Mouse (Mus musculus) neural tube, embryonic 14.5 days (tissue): ENCODE results near the gene Gm19684. TPM values are rescaled to one million over a fixed set of nuclear protein-coding genes. Genes with fewer than 3 reads are reported as not detected.
"Not testable (repeated sequence)": the region's sequence is repeated elsewhere in the genome, so short reads cannot be mapped to it uniquely, and the experiment has no call there.

Source experiments
- ATAC-seq: fragments of 200-750 bp; cut with Nextera tagmentation; 2 replicates; pipeline ENCODE4 v1.8.0; 2017; ENCODE audit warnings: low read depth, mild to moderate bottlenecking, moderate TSS enrichment, moderate library complexity
- H3K27ac ChIP-seq: fragments of 300-500 bp; sonication (generic); 2 replicates; pipeline ENCODE4 v1.5.1; 2014; ENCODE audit warnings: low read depth, mild to moderate bottlenecking, control low read depth, low read length, moderate library complexity, mixed read lengths
- H3K27me3 ChIP-seq: fragments of 300-500 bp; sonication (generic); 2 replicates; pipeline ENCODE4 v1.6.1; 2014; ENCODE audit warnings: low read length; ENCODE audit not compliant: control insufficient read depth, insufficient read depth
- H3K36me3 ChIP-seq: fragments of 300-500 bp; sonication (generic); 2 replicates; pipeline ENCODE4 v1.6.1; 2014; ENCODE audit warnings: low read length, mixed read lengths; ENCODE audit not compliant: control insufficient read depth, insufficient read depth
- H3K4me1 ChIP-seq: fragments of 300-500 bp; sonication (generic); 2 replicates; pipeline ENCODE4 v1.6.1; 2014; ENCODE audit warnings: low read length; ENCODE audit not compliant: control insufficient read depth, insufficient read depth
- H3K4me2 ChIP-seq: fragments of 300-500 bp; sonication (generic); 2 replicates; pipeline ENCODE4 v1.6.1; 2014; ENCODE audit warnings: mild to moderate bottlenecking, low read depth, low read length, control low read depth
- H3K4me3 ChIP-seq: fragments of 300-500 bp; sonication (generic); 2 replicates; pipeline ENCODE4 v1.5.1; 2014; ENCODE audit warnings: low read depth, low read length, control low read depth, mixed read lengths
- H3K9ac ChIP-seq: fragments of 300-500 bp; sonication (generic); replicated peaks from 2 replicates; pipeline ENCODE4 v1.6.1; 2014; ENCODE audit warnings: low read depth, mild to moderate bottlenecking, control low read depth, low read length, mixed read lengths
- H3K9me3 ChIP-seq: fragments of 300-500 bp; sonication (generic); 2 replicates; pipeline ENCODE4 v1.6.1; 2016; ENCODE audit warnings: low read length; ENCODE audit not compliant: control insufficient read depth
- WGBS: fragments of 180-500 bp; shearing (Covaris S2); extraction: QIAGEN DNeasy Blood & Tissue Kit; methylation state at CpG from one replicate; pipeline ENCODE4 v1.1.7; 2014; 5-methylcytosine and 5-hydroxymethylcytosine counted together
- polyA plus RNA-seq: library from polyadenylated mRNA; unstranded; fragments of >200 nt; fragmentation: Nextera tagmentation; extraction: Ambion mirVana; gene quantifications from 2 replicates; pipeline ENCODE4 v1.2.1, GENCODE M21; 2014

Gm19684 gene
- polyA plus RNA-seq, 1 experiment from 2014 or later = not detected

DNA sequence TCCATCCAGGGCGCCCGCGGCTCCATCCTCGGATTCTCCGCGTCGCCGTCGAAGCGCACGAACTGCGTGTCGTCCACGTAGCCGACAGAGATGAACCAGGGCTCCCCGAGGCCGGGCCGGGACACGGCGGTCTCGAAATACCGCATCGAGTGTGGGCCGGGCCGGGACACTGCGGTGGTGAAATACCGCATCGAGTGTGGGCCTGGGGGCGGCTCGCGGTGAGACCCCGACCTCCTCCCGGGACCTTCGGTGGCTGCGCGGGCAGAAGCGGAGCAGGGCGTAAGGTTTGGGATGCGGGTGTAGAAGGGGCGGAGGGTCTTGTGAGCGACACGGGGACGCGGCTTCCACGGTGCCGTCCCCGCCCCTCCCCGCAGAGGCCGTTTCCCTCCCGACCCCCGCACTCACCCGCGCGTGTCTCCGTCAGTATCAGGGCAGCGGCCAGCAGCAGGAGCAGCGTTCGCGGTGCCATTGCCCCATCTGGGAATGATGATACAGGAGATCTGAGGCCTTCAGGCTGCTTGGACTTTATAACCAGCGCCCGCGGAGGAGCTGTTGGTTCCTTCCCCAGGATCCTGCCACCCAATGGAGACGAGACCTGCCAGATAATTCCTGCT is 46.7 kb downstream of the Gm19684 start, which contains the start of gene Gm8909:
Gene Gm8909 (minus strand): TSS at position 499 of the 614 bp plus-strand sequence.
- no peak within 1 kb of the TSS for H3K27ac ChIP-seq
- peak within 1 kb of the TSS; percentile 0; the same call in 1 of the 2 replicates for H3K4me2 ChIP-seq
- H3K9me3 ChIP-seq = no peaks in the 10 kb centered on the region
- no peak within 1 kb of the TSS for H3K9ac ChIP-seq
- 2% methylated on average over 63 of the region's 63 CpGs for WGBS
- H3K36me3 ChIP-seq = no peaks in the 10 kb centered on the region
- H3K27me3 ChIP-seq = peaks cover 27% of the 10 kb centered on the region
- ATAC-seq = no peak
- H3K4me3 ChIP-seq = no peak within 1 kb of the TSS
- no peaks in the 10 kb centered on the region for H3K4me1 ChIP-seq

DNA sequence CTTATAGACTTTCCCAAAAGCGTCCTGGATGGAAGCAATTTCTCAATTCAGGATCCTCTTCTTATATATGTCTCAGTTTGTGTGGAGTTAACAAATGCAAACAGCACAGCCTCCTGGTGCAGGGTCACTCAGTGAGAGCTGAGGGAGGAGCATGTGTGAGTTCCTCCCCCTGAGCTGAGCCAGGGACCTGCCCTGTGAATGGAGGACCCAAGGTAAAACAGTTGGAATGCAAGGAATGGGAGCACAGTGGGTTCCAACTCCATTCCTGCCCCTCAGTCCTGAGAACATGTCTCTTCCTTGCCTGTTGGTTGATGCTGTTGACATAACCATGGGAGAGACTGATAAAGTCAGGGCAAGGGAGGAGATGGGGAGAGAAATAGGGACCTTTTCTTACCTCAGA is 47.6 kb downstream of the Gm19684 start:
- H3K36me3 ChIP-seq, H3K9me3 ChIP-seq, H3K4me2 ChIP-seq, H3K4me1 ChIP-seq, H3K9ac ChIP-seq, H3K4me3 ChIP-seq, ATAC-seq, H3K27ac ChIP-seq: not testable (repeated sequence)
- H3K27me3 ChIP-seq = peaks cover 23% of the 10 kb centered on the region
- WGBS = no CpG with 5 or more reads among the region's 1 CpGs

DNA sequence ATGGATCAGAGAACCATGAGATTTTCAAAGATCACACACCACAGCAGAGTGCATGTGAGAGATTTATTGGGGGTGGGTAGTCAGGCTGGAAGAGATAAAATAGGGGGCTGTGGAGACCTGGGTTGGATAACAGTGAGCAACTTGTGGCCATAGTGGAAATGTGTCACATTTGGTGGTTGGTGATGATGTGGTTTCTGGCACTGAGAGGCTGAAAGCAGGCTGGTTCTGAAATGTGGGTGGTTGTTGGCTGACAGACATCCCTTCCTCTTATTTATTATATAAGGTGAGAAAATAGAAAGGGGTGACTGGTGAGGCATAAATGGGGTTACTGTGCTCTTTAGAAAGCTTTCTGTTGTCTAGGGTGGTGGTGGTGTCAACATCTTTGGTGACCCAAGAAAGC is 48.3 kb downstream of the Gm19684 start:
- H3K27me3 ChIP-seq = peaks cover 16% of the 10 kb centered on the region
- no peak overlapping the region for H3K9ac ChIP-seq
- no peak overlapping the region for H3K4me3 ChIP-seq
- H3K9me3 ChIP-seq = no peaks in the 10 kb centered on the region
- no peak for ATAC-seq
- H3K36me3 ChIP-seq = no peaks in the 10 kb centered on the region
- H3K4me1 ChIP-seq = no peaks in the 10 kb centered on the region
- no peak overlapping the region for H3K4me2 ChIP-seq
- H3K27ac ChIP-seq = no peak overlapping the region

DNA sequence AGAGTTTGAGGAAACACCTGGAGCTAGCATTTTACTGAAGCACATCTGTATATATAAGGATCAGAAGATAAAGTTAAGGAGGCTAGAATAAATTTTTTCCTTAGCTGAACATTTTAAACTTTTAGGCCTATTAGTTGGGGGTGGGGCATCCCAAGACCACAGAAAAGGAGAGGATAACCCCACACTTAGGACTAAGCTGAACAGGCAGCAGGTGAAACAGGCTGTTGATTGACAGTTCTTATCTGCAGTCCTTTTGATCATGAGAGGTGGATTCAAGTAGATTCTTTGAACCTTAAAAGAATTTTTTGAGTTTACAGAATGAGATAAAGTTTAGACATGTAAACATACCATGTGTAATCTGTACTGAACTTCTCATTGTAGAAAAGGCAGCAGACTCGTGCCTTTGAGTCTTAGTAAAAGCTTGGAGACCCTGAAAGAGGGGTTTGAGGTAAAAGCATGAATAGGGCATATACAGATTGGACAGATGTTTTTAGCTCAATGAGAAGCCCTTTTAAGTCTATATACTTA is 48.9 kb downstream of the Gm19684 start:
- H3K9ac ChIP-seq = no peak overlapping the region
- peaks cover 12% of the 10 kb centered on the region for H3K27me3 ChIP-seq
- no peaks in the 10 kb centered on the region for H3K36me3 ChIP-seq
- no peak overlapping the region for H3K4me2 ChIP-seq
- WGBS = 57% methylated on average over 1 of the region's 1 CpGs
- no peaks in the 10 kb centered on the region for H3K9me3 ChIP-seq
- H3K4me3 ChIP-seq = no peak overlapping the region
- ATAC-seq = no peak
- no peak overlapping the region for H3K27ac ChIP-seq
- H3K4me1 ChIP-seq = no peaks in the 10 kb centered on the region

- not testable (repeated sequence) for H3K27me3 ChIP-seq, H3K4me2 ChIP-seq, H3K4me1 ChIP-seq, H3K36me3 ChIP-seq, H3K27ac ChIP-seq, H3K9me3 ChIP-seq, ATAC-seq, H3K4me3 ChIP-seq, H3K9ac ChIP-seq
- WGBS = no CpG with 5 or more reads among the region's 2 CpGs
Measured at GRCm38 (mm10) chr17:36176132-36176531, 54.7 kb downstream of the Gm19684 start.

GRCm38 (mm10) chr17:36178938-36179337 is 57.5 kb downstream of the Gm19684 start:
- under 1% methylated on average over 39 of the region's 40 CpGs for WGBS
- H3K27ac ChIP-seq, H3K9me3 ChIP-seq, H3K9ac ChIP-seq, H3K36me3 ChIP-seq, H3K4me1 ChIP-seq, ATAC-seq, H3K27me3 ChIP-seq: not testable (repeated sequence)
- Histone ChIP-seq H3K4me2 (peak overlapping the region; percentile 36), H3K4me3 (peak overlapping the region; percentile 17)

Other genes starting within 250 kb of the Gm19684 start
- 22.4 and 37.5 TPM in 2 replicates for gene Dhx16, start 241.9 kb upstream of the Gm19684 start, polyA plus RNA-seq
- gene 2310061I04Rik, start 224.2 kb upstream of the Gm19684 start, polyA plus RNA-seq = 57.9 and 74.2 TPM in 2 replicates
- 448 and 481 TPM in 2 replicates for gene Atat1, start 211.6 kb upstream of the Gm19684 start, polyA plus RNA-seq
- gene Mrps18b, start 205.3 kb upstream of the Gm19684 start, polyA plus RNA-seq = 65.3 and 66.2 TPM in 2 replicates
- 31.9 and 39.0 TPM in 2 replicates for gene Ppp1r10, start 205.2 kb upstream of the Gm19684 start, polyA plus RNA-seq
- gene Abcf1, start 151.9 kb upstream of the Gm19684 start, polyA plus RNA-seq = 71.1 and 81.1 TPM in 2 replicates
- gene Gnl1, start 141.8 kb upstream of the Gm19684 start, polyA plus RNA-seq = 45.9 and 50.3 TPM in 2 replicates
- 65.3 and 78.2 TPM in 2 replicates for gene Prr3, start 141.4 kb upstream of the Gm19684 start, polyA plus RNA-seq
- gene H2-T24, start 101.1 kb upstream of the Gm19684 start, polyA plus RNA-seq = 11.0 and 12.7 TPM in 2 replicates
- 2.6 and 3.8 TPM in 2 replicates for gene H2-T23, start 88.8 kb upstream of the Gm19684 start, polyA plus RNA-seq
- 5.9 and 8.9 TPM in 2 replicates for gene H2-T22, start 78.9 kb upstream of the Gm19684 start, polyA plus RNA-seq
- not detected in 2 replicates for gene Gm6034, start 78.7 kb upstream of the Gm19684 start, polyA plus RNA-seq
- gene Gm11127, start 63.3 kb upstream of the Gm19684 start, polyA plus RNA-seq = not detected in 2 replicates
- gene Gm7030, start 7.7 kb downstream of the Gm19684 start, polyA plus RNA-seq = not detected in 2 replicates
- not detected in 2 replicates for gene Gm8909, start 46.9 kb downstream of the Gm19684 start, polyA plus RNA-seq
- not detected in 2 replicates for gene H2-T3, start 68.6 kb downstream of the Gm19684 start, polyA plus RNA-seq
- 132 and 170 TPM in 2 replicates for gene Rpp21, start 136.4 kb downstream of the Gm19684 start, polyA plus RNA-seq
- 22.3 and 26.9 TPM in 2 replicates for gene Trim39, start 150.6 kb downstream of the Gm19684 start, polyA plus RNA-seq
- 0.24 TPM in 2 replicates for gene H2-M10.2, start 164.8 kb downstream of the Gm19684 start, polyA plus RNA-seq
- not detected in 2 replicates for gene H2-M10.1, start 204.5 kb downstream of the Gm19684 start, polyA plus RNA-seq
- gene H2-M10.3, start 246.7 kb downstream of the Gm19684 start, polyA plus RNA-seq = not detected in 2 replicates